Mouse (Mus musculus) layer of hippocampus, postnatal 25 days (tissue): ENCODE results near the gene Vps29. TPM values are rescaled to one million over a fixed set of nuclear protein-coding genes. Genes with fewer than 3 reads are reported as not detected.

Experiments used
- DNase-seq, 2 experiments: peaks; one replicate each; pipeline ENCODE4 v3.0.0; 2022; ENCODE audit warnings: mixed read lengths in 2 of 2, low spot score in 1 of 2; ENCODE audit errors: extremely low spot score in 1 of 2
- total RNA-seq, 2 experiments: library from RNA; stranded (reverse); gene quantifications; 2 replicates each; pipeline ENCODE4 v1.2.3; 2021

The Vps29 gene
- total RNA-seq, 2 experiments from 2014 or later = 206 to 217 TPM

- no peak for DNase-seq
These were observed 42.6 kb downstream of the Vps29 start for GRCm38 (mm10) chr5:122396791-122397190.

- DNase-seq = no peak
These were observed 43.3 kb downstream of the Vps29 start for GRCm38 (mm10) chr5:122397495-122397894.

GRCm38 (mm10) chr5:122399871-122400270, 45.7 kb downstream of the Vps29 start:
- no peak for DNase-seq

GRCm38 (mm10) chr5:122400628-122401302, 46.6 kb downstream of the Vps29 start:
- DNase-seq = no peak

GRCm38 (mm10) chr5:122401303-122401640, 47.1 kb downstream of the Vps29 start:
- peak; percentile 73 to 85 for DNase-seq

- no peak for DNase-seq
These were observed 48.0 kb downstream of the Vps29 start for GRCm38 (mm10) chr5:122402160-122402559.

GRCm38 (mm10) chr5:122402772-122403171, 48.6 kb downstream of the Vps29 start:
- no peak for DNase-seq

- no peak for DNase-seq
These were observed 49.2 kb downstream of the Vps29 start for GRCm38 (mm10) chr5:122403362-122403761.

GRCm38 (mm10) chr5:122405537-122405936, 51.4 kb downstream of the Vps29 start:
- DNase-seq = no peak

GRCm38 (mm10) chr5:122409692-122410645, 55.8 kb downstream of the Vps29 start:
- no peak for DNase-seq

GRCm38 (mm10) chr5:122411892-122412291, 57.7 kb downstream of the Vps29 start:
- no peak for DNase-seq

GRCm38 (mm10) chr5:122412826-122413225, 58.7 kb downstream of the Vps29 start:
- no peak for DNase-seq

- DNase-seq = no peak
These were observed 60.2 kb downstream of the Vps29 start for GRCm38 (mm10) chr5:122414351-122414750.

Other genes starting within 250 kb of the Vps29 start
- gene Ccdc63, start 213.5 kb upstream of the Vps29 start, total RNA-seq = under 1 TPM; 0.74 to 0.94 TPM
- 100 to 1,000 TPM; 208 to 211 TPM for gene Ppp1cc, start 196.1 kb upstream of the Vps29 start, total RNA-seq
- 1 to 10 TPM; 3.2 to 3.6 TPM for gene Hvcn1, start 147.6 kb upstream of the Vps29 start, total RNA-seq
- 10 to 100 TPM; 11.8 to 12.3 TPM for gene Tctn1, start 89.9 kb upstream of the Vps29 start, total RNA-seq
- 10 to 100 TPM; 36.5 to 42.5 TPM for gene Pptc7, start 70.0 kb upstream of the Vps29 start, total RNA-seq
- 1 to 10 TPM; 3.4 to 4.0 TPM for gene Rad9b, start 136 bp upstream of the Vps29 start, total RNA-seq
- 10 to 100 TPM; 26.4 to 28.2 TPM for gene Gpn3, start 17.5 kb downstream of the Vps29 start, total RNA-seq
- gene Fam216a, start 18.0 kb downstream of the Vps29 start, total RNA-seq = 10 to 100 TPM; 73.8 to 78.8 TPM
- 100 to 1,000 TPM; 285 to 290 TPM for gene Arpc3, start 37.5 kb downstream of the Vps29 start, total RNA-seq
- 10 to 100 TPM; 27.6 to 28.1 TPM for gene Anapc7, start 67.3 kb downstream of the Vps29 start, total RNA-seq
- 100 to 1,000 TPM; 629 to 650 TPM for gene Atp2a2, start 147.9 kb downstream of the Vps29 start, total RNA-seq